Mouse (Mus musculus) liver, adult 2 months (tissue): ENCODE measurements around the gene Ces4a.

Source experiments
- CTCF ChIP-seq: fragments of 200-500 bp; IDR thresholded peaks from 2 replicates; pipeline ENCODE4 v1.5.1; 2011; ENCODE audit warnings: low read depth, low read length, control low read depth
- POLR2A ChIP-seq: fragments of 200-500 bp; IDR thresholded peaks from 2 replicates; pipeline ENCODE4 v1.6.1; 2011; ENCODE audit warnings: low read length, control low read depth; ENCODE audit not compliant: insufficient read depth; ENCODE audit errors: extremely low read depth

- TF ChIP-seq CTCF (no peak), POLR2A (no peak)
These were observed 33.6 kb downstream of the Ces4a start for GRCm38 (mm10) chr8:105165191-105165590.
